In genomic region chr8:109564766-109565165, GRCm38 (mm10) we compare ENCODE assay signal across 8 mouse cellular contexts. TPM values are rescaled to one million over a fixed set of nuclear protein-coding genes. Genes with fewer than 3 reads are reported as not detected.
A peak's percentile ranks its signal among the peaks of the same experiment; 100 is the strongest.
DNase-seq lines count a peak whose midpoint lies in the region; ATAC-seq and TF ChIP-seq lines count a peak whose summit lies in the region.

No protein-coding gene starts in this region.

- ATAC-seq in heart, embryonic 12.5 days (ENCODE audit: insufficient number of reproducible peaks, low FRiP score): no peak
- ATAC-seq in forebrain, embryonic 15.5 days (replicated peaks): no peak
- no peak for ATAC-seq in liver, embryonic 16.5 days (ENCODE audit: low read depth)
- ATAC-seq in activated CD4-positive, CD25-positive, alpha-beta regulatory T cell, adult 4 months: no peak
- no peak for ATAC-seq in megakaryocyte-erythroid progenitor cell, adult 5-6 weeks (replicated peaks; ENCODE audit: low FRiP score, low TSS enrichment, poor library complexity, severe bottlenecking)

- peak overlapping the region; percentile 89 for H3K4me2 ChIP-seq in heart, embryonic 12.5 days
- H3K4me2 ChIP-seq in forebrain, embryonic 15.5 days (replicated peaks): peak overlapping the region; percentile 83
- peak overlapping the region; percentile 74 for H3K4me2 ChIP-seq in liver, embryonic 16.5 days (ENCODE audit: low read depth, low read length)

- 2% methylated on average over 10 of the region's 10 CpGs for WGBS in heart, embryonic 12.5 days
- 3% methylated on average over 10 of the region's 10 CpGs for WGBS in forebrain, embryonic 15.5 days
- 3% methylated on average over 10 of the region's 10 CpGs for WGBS in liver, embryonic 16.5 days (ENCODE audit: insufficient replicate concordance)

- H3K36me3 ChIP-seq in heart, embryonic 12.5 days: peaks cover 42% of the 10 kb centered on the region
- peaks cover 48% of the 10 kb centered on the region for H3K36me3 ChIP-seq in E14TG2a.4 (ENCODE audit: insufficient read depth, low read length)
- peaks cover 29% of the 10 kb centered on the region for H3K36me3 ChIP-seq in forebrain, embryonic 15.5 days
- H3K36me3 ChIP-seq in liver, embryonic 16.5 days (ENCODE audit: control insufficient read depth, insufficient read depth): peaks cover 17% of the 10 kb centered on the region

- H3K27me3 ChIP-seq in heart, embryonic 12.5 days (replicated peaks): no peaks in the 10 kb centered on the region
- no peaks in the 10 kb centered on the region for H3K27me3 ChIP-seq in E14TG2a.4 (ENCODE audit: insufficient read depth, low read length)
- no peaks in the 10 kb centered on the region for H3K27me3 ChIP-seq in forebrain, embryonic 15.5 days
- no peaks in the 10 kb centered on the region for H3K27me3 ChIP-seq in liver, embryonic 16.5 days (ENCODE audit: control insufficient read depth, insufficient read depth, low read depth, low read length)

- peak overlapping the region; percentile 92; the same call in 1 of the 2 replicates for H3K27ac ChIP-seq in heart, embryonic 12.5 days (ENCODE audit: poor library complexity, severe bottlenecking)
- peak overlapping the region; percentile 93 for H3K27ac ChIP-seq in forebrain, embryonic 15.5 days (replicated peaks)
- H3K27ac ChIP-seq in liver, embryonic 16.5 days (ENCODE audit: low read length): peak overlapping the region; percentile 83

- peak overlapping the region; percentile 84 for H3K4me3 ChIP-seq in heart, embryonic 12.5 days
- peak overlapping the region; percentile 97 for H3K4me3 ChIP-seq in E14TG2a.4 (replicated peaks; ENCODE audit: low read length)
- H3K4me3 ChIP-seq in forebrain, embryonic 15.5 days: peak overlapping the region; percentile 86
- peak overlapping the region; percentile 86 for H3K4me3 ChIP-seq in liver, embryonic 16.5 days (ENCODE audit: low read depth, low read length)

- DNase-seq in heart, adult 18-20 months: no peak
- no peak for DNase-seq in ovary, postnatal 36 days (ENCODE audit: low spot score)

- peaks cover 14% of the 10 kb centered on the region for H3K4me1 ChIP-seq in heart, embryonic 12.5 days (replicated peaks)
- H3K4me1 ChIP-seq in E14TG2a.4 (replicated peaks; ENCODE audit: low read depth, low read length): peaks cover 25% of the 10 kb centered on the region
- H3K4me1 ChIP-seq in forebrain, embryonic 15.5 days: peaks cover 21% of the 10 kb centered on the region
- peaks cover 13% of the 10 kb centered on the region for H3K4me1 ChIP-seq in liver, embryonic 16.5 days (ENCODE audit: control insufficient read depth, low read depth, low read length)

- no peak for TF ChIP-seq CTCF in E14TG2a.4 (conservative IDR thresholded peaks at IDR 0.05; ENCODE audit: low read length)

- no peaks in the 10 kb centered on the region for H3K9me3 ChIP-seq in heart, embryonic 12.5 days (replicated peaks)
- H3K9me3 ChIP-seq in E14TG2a.4 (ENCODE audit: low read length): no peaks in the 10 kb centered on the region
- H3K9me3 ChIP-seq in forebrain, embryonic 15.5 days: no peaks in the 10 kb centered on the region
- H3K9me3 ChIP-seq in liver, embryonic 16.5 days (replicated peaks; ENCODE audit: control insufficient read depth, low read length): no peaks in the 10 kb centered on the region

- H3K9ac ChIP-seq in heart, embryonic 12.5 days: peak overlapping the region; percentile 92
- peak overlapping the region; percentile 93 for H3K9ac ChIP-seq in forebrain, embryonic 15.5 days (replicated peaks)
- peak overlapping the region; percentile 90 for H3K9ac ChIP-seq in liver, embryonic 16.5 days (ENCODE audit: low read depth, low read length)

RNA-seq across cellular contexts. Expression of gene Dhx38, which starts 0.9 kb away (rescaled TPM):
- polyA plus RNA-seq in heart, embryonic 12.5 days (2016; fragmentation: Nextera tagmentation; extraction: Ambion mirVana): 19.5 and 19.8 TPM in 2 replicates
- 10 to 100 TPM; 10.7 to 12.3 TPM for total RNA-seq in heart, adult 18-20 months (2021)
- 23.9 and 24.0 TPM in 2 replicates for polyA plus RNA-seq in forebrain, embryonic 15.5 days (2015; fragmentation: Nextera tagmentation; extraction: Ambion mirVana)
- polyA plus RNA-seq in liver, embryonic 16.5 days (2015; fragmentation: Nextera tagmentation; extraction: Ambion mirVana): 10.4 and 10.5 TPM in 2 replicates
- 10 to 100 TPM in 1 of 2 experiments, 1 to 10 TPM in 1; 9.1 to 14.2 TPM for polyA plus RNA-seq in activated CD4-positive, CD25-positive, alpha-beta regulatory T cell, adult 4 months (2017; shearing (Covaris generic))
- total RNA-seq in megakaryocyte-erythroid progenitor cell, adult 5-6 weeks (2014; fragmentation: Nextera tagmentation): 21.0 and 26.5 TPM in 2 replicates
- 40.9 and 47.8 TPM in 2 replicates for total RNA-seq in megakaryocyte-erythroid progenitor cell, adult 5-6 weeks (2017)

RNA-seq across cellular contexts. Expression of gene Txnl4b, which starts 0.9 kb away (rescaled TPM):
- 16.2 and 17.2 TPM in 2 replicates for polyA plus RNA-seq in heart, embryonic 12.5 days (2016; fragmentation: Nextera tagmentation; extraction: Ambion mirVana)
- total RNA-seq in heart, adult 18-20 months (2021): 1 to 10 TPM; 4.3 to 4.6 TPM
- 27.3 and 29.2 TPM in 2 replicates for polyA plus RNA-seq in forebrain, embryonic 15.5 days (2015; fragmentation: Nextera tagmentation; extraction: Ambion mirVana)
- 10.3 TPM in 2 replicates for polyA plus RNA-seq in liver, embryonic 16.5 days (2015; fragmentation: Nextera tagmentation; extraction: Ambion mirVana)
- 10 to 100 TPM; 16.5 to 17.9 TPM for polyA plus RNA-seq in activated CD4-positive, CD25-positive, alpha-beta regulatory T cell, adult 4 months (2017; shearing (Covaris generic))
- total RNA-seq in megakaryocyte-erythroid progenitor cell, adult 5-6 weeks (2014; fragmentation: Nextera tagmentation): 3.1 and 6.8 TPM in 2 replicates
- total RNA-seq in megakaryocyte-erythroid progenitor cell, adult 5-6 weeks (2017): 7.5 and 11.0 TPM in 2 replicates

RNA-seq across cellular contexts. Expression of gene Hp, which starts 14.2 kb away (rescaled TPM):
- 0.33 TPM in 1 of 2 replicates, not detected in the other for polyA plus RNA-seq in heart, embryonic 12.5 days (2016; fragmentation: Nextera tagmentation; extraction: Ambion mirVana)
- 10 to 100 TPM; 12.3 to 26.7 TPM for total RNA-seq in heart, adult 18-20 months (2021)
- polyA plus RNA-seq in forebrain, embryonic 15.5 days (2015; fragmentation: Nextera tagmentation; extraction: Ambion mirVana): 0.14 and 0.23 TPM in 2 replicates
- 199 and 246 TPM in 2 replicates for polyA plus RNA-seq in liver, embryonic 16.5 days (2015; fragmentation: Nextera tagmentation; extraction: Ambion mirVana)
- polyA plus RNA-seq in activated CD4-positive, CD25-positive, alpha-beta regulatory T cell, adult 4 months (2017; shearing (Covaris generic)): not detected
- total RNA-seq in megakaryocyte-erythroid progenitor cell, adult 5-6 weeks (2014; fragmentation: Nextera tagmentation): 5.8 TPM in 1 of 2 replicates, not detected in the other
- 2.4 and 2.8 TPM in 2 replicates for total RNA-seq in megakaryocyte-erythroid progenitor cell, adult 5-6 weeks (2017)

RNA-seq across cellular contexts. Expression of gene Dhodh, which starts 43.7 kb away (rescaled TPM):
- 35.6 and 38.2 TPM in 2 replicates for polyA plus RNA-seq in heart, embryonic 12.5 days (2016; fragmentation: Nextera tagmentation; extraction: Ambion mirVana)
- total RNA-seq in heart, adult 18-20 months (2021): 10 to 100 TPM; 15.9 to 16.0 TPM
- 35.3 and 41.4 TPM in 2 replicates for polyA plus RNA-seq in forebrain, embryonic 15.5 days (2015; fragmentation: Nextera tagmentation; extraction: Ambion mirVana)
- 16.0 and 16.4 TPM in 2 replicates for polyA plus RNA-seq in liver, embryonic 16.5 days (2015; fragmentation: Nextera tagmentation; extraction: Ambion mirVana)
- 10 to 100 TPM; 29.0 to 32.3 TPM for polyA plus RNA-seq in activated CD4-positive, CD25-positive, alpha-beta regulatory T cell, adult 4 months (2017; shearing (Covaris generic))
- total RNA-seq in megakaryocyte-erythroid progenitor cell, adult 5-6 weeks (2014; fragmentation: Nextera tagmentation): 16.0 and 58.0 TPM in 2 replicates
- total RNA-seq in megakaryocyte-erythroid progenitor cell, adult 5-6 weeks (2017): 15.2 and 29.0 TPM in 2 replicates

RNA-seq across cellular contexts. Expression of gene Pkd1l3, which starts 49.6 kb away (rescaled TPM):
- polyA plus RNA-seq in heart, embryonic 12.5 days (2016; fragmentation: Nextera tagmentation; extraction: Ambion mirVana): 0.05 and 0.32 TPM in 2 replicates
- total RNA-seq in heart, adult 18-20 months (2021): under 1 TPM in 1 of 2 experiments, not detected in 1; 0.07 TPM
- polyA plus RNA-seq in forebrain, embryonic 15.5 days (2015; fragmentation: Nextera tagmentation; extraction: Ambion mirVana): 0.08 TPM in 1 of 2 replicates, not detected in the other
- polyA plus RNA-seq in liver, embryonic 16.5 days (2015; fragmentation: Nextera tagmentation; extraction: Ambion mirVana): 0.37 and 0.48 TPM in 2 replicates
- polyA plus RNA-seq in activated CD4-positive, CD25-positive, alpha-beta regulatory T cell, adult 4 months (2017; shearing (Covaris generic)): 1 to 10 TPM in 1 of 2 experiments, under 1 TPM in 1; 0.32 to 1.6 TPM
- 2.4 and 4.6 TPM in 2 replicates for total RNA-seq in megakaryocyte-erythroid progenitor cell, adult 5-6 weeks (2014; fragmentation: Nextera tagmentation)
- 0.75 and 1.3 TPM in 2 replicates for total RNA-seq in megakaryocyte-erythroid progenitor cell, adult 5-6 weeks (2017)

Comparison
In these comparisons a context has a peak if more than half of its experiments do, and no peak if none do; other contexts are left out.
1. RNA of gene Hp, which starts 14.2 kb away (polyA plus RNA-seq): 199 to 246 TPM in liver, embryonic 16.5 days; 0.33 TPM in heart, embryonic 12.5 days, not detected in activated CD4-positive, CD25-positive, alpha-beta regulatory T cell, adult 4 months and 0.14 to 0.23 TPM in forebrain, embryonic 15.5 days; every median in the first group is over 100 times any median in the second.
2. Peak in every context shown above with its lines, with median percentiles within 50 percentile points of each other: H3K27ac ChIP-seq, H3K4me2 ChIP-seq, H3K4me3 ChIP-seq and H3K9ac ChIP-seq.